ENCODE assay signal across 18 mouse cellular contexts in genomic region chr12:73147236-73147635, GRCm38 (mm10). TPM values are rescaled to one million over a fixed set of nuclear protein-coding genes. Genes with fewer than 3 reads are reported as not detected.
DNase-seq lines count a peak whose midpoint lies in the region; ATAC-seq lines count a peak whose summit lies in the region.
"Had no signal": no experiment of that assay in that cellular context is flagged by ENCODE, and none has a peak within 500 bp of the region (broad histone marks: within the 10 kb centered on the region; RNA-seq: fewer than 3 reads in every experiment).

No protein-coding gene starts in this region.

- H3K27me3 ChIP-seq in embryonic facial prominence, embryonic 10.5 days (replicated peaks; ENCODE audit: low read depth, poor library complexity, severe bottlenecking): no peaks in the 10 kb centered on the region
- no peaks in the 10 kb centered on the region for H3K27me3 ChIP-seq in hindbrain, embryonic 13.5 days
- H3K27me3 ChIP-seq: embryonic facial prominence, embryonic 15.5 days; forebrain, embryonic 15.5 days; liver, embryonic 13.5 days; midbrain, embryonic 12.5 days; stomach, embryonic 15.5 days had no signal

- 43% methylated on average over 3 of the region's 3 CpGs for WGBS in embryonic facial prominence, embryonic 10.5 days
- 77% methylated on average over 3 of the region's 3 CpGs for WGBS in hindbrain, embryonic 13.5 days

- no peak overlapping the region for H3K4me3 ChIP-seq in embryonic facial prominence, embryonic 10.5 days
- H3K4me3 ChIP-seq in hindbrain, embryonic 13.5 days: no peak overlapping the region
- H3K4me3 ChIP-seq: embryonic facial prominence, embryonic 15.5 days; forebrain, embryonic 15.5 days; liver, embryonic 13.5 days; midbrain, embryonic 12.5 days; stomach, embryonic 15.5 days had no signal

- no peaks in the 10 kb centered on the region for H3K9me3 ChIP-seq in embryonic facial prominence, embryonic 10.5 days
- H3K9me3 ChIP-seq in hindbrain, embryonic 13.5 days: no peaks in the 10 kb centered on the region
- H3K9me3 ChIP-seq: embryonic facial prominence, embryonic 15.5 days; forebrain, embryonic 15.5 days; liver, embryonic 13.5 days; midbrain, embryonic 12.5 days; stomach, embryonic 15.5 days had no signal

- peaks cover 18% of the 10 kb centered on the region for H3K36me3 ChIP-seq in embryonic facial prominence, embryonic 10.5 days (replicated peaks)
- no peaks in the 10 kb centered on the region for H3K36me3 ChIP-seq in hindbrain, embryonic 13.5 days
- H3K36me3 ChIP-seq: embryonic facial prominence, embryonic 15.5 days; forebrain, embryonic 15.5 days; liver, embryonic 13.5 days; midbrain, embryonic 12.5 days; stomach, embryonic 15.5 days had no signal

- no peak overlapping the region for H3K27ac ChIP-seq in embryonic facial prominence, embryonic 10.5 days (replicated peaks)
- no peak overlapping the region for H3K27ac ChIP-seq in hindbrain, embryonic 13.5 days
- H3K27ac ChIP-seq: embryonic facial prominence, embryonic 15.5 days; forebrain, embryonic 15.5 days; liver, embryonic 13.5 days; midbrain, embryonic 12.5 days; stomach, embryonic 15.5 days had no signal

- H3K4me2 ChIP-seq in hindbrain, embryonic 13.5 days: no peak overlapping the region
- H3K4me2 ChIP-seq: embryonic facial prominence, embryonic 15.5 days; forebrain, embryonic 15.5 days; liver, embryonic 13.5 days; midbrain, embryonic 12.5 days; stomach, embryonic 15.5 days had no signal

- peak; percentile 24 for DNase-seq in heart, adult 8-10 months (ENCODE audit: low spot score)
- no peak for DNase-seq in heart, postnatal 14 days
- peak; percentile 33 for DNase-seq in urinary bladder, postnatal 14 days (ENCODE audit: low spot score)
- DNase-seq in urinary bladder, postnatal 10 days (ENCODE audit: low spot score): no peak
- peak; percentile 12 for DNase-seq in embryonic facial prominence, embryonic 10.5 days (ENCODE audit: low spot score)
- DNase-seq in skeletal muscle tissue, adult 2 months (ENCODE audit: low read depth, low spot score): peak; percentile 51
- DNase-seq in cerebellum, adult 11-12 months: no peak
- DNase-seq: adrenal gland, postnatal 10 days; cerebellum, postnatal 14 days; liver, embryonic 13.5 days; right cerebral cortex, postnatal 4 days had no signal

- ATAC-seq in hindbrain, embryonic 13.5 days (ENCODE audit: low FRiP score): no peak
- ATAC-seq: forebrain, embryonic 15.5 days; inflammation-experienced regulatory T-cells, adult 6 months; lung, postnatal 0 days had no signal

- H3K9ac ChIP-seq in hindbrain, embryonic 13.5 days: no peak overlapping the region
- H3K9ac ChIP-seq: embryonic facial prominence, embryonic 15.5 days; forebrain, embryonic 15.5 days; liver, embryonic 13.5 days; midbrain, embryonic 12.5 days; stomach, embryonic 15.5 days had no signal

- H3K4me1 ChIP-seq in embryonic facial prominence, embryonic 10.5 days: peaks cover 18% of the 10 kb centered on the region
- H3K4me1 ChIP-seq in hindbrain, embryonic 13.5 days (replicated peaks): no peaks in the 10 kb centered on the region
- H3K4me1 ChIP-seq: embryonic facial prominence, embryonic 15.5 days; forebrain, embryonic 15.5 days; liver, embryonic 13.5 days; midbrain, embryonic 12.5 days; stomach, embryonic 15.5 days had no signal

- intact Hi-C loops in heart, postnatal 14 days (cut with DNase I): no loop called here

RNA-seq across cellular contexts. Expression of gene Mnat1, which starts 23.7 kb away (rescaled TPM):
- 10 to 100 TPM; 18.1 to 22.3 (median 20.5) TPM for total RNA-seq in heart, adult 8-10 months (2022)
- 10 to 100 TPM; 19.3 to 20.0 TPM for total RNA-seq in heart, postnatal 14 days (2021)
- polyA plus RNA-seq in embryonic facial prominence, embryonic 10.5 days (2016; fragmentation: Nextera tagmentation; extraction: Ambion mirVana): 40.7 and 40.8 TPM in 2 replicates
- 20.1 and 21.1 TPM in 2 replicates for polyA plus RNA-seq in hindbrain, embryonic 13.5 days (2015; fragmentation: Nextera tagmentation; extraction: Ambion mirVana)

RNA-seq across cellular contexts. Expression of gene Six4, which starts 34.0 kb away (rescaled TPM):
- 1 to 10 TPM; 5.1 to 7.8 (median 6.7) TPM for total RNA-seq in heart, adult 8-10 months (2022)
- total RNA-seq in heart, postnatal 14 days (2021): 1 to 10 TPM; 2.2 to 2.8 TPM
- 16.1 and 16.4 TPM in 2 replicates for polyA plus RNA-seq in embryonic facial prominence, embryonic 10.5 days (2016; fragmentation: Nextera tagmentation; extraction: Ambion mirVana)
- 0.69 and 1.0 TPM in 2 replicates for polyA plus RNA-seq in hindbrain, embryonic 13.5 days (2015; fragmentation: Nextera tagmentation; extraction: Ambion mirVana)

Comparison
In these comparisons a context has a peak if more than half of its experiments do, and no peak if none do; other contexts are left out.
1. DNase-seq: peak in heart, adult 8-10 months (single experiment), urinary bladder, postnatal 14 days (single experiment), embryonic facial prominence, embryonic 10.5 days (single experiment) and skeletal muscle tissue, adult 2 months (single experiment); none in heart, postnatal 14 days (0 of 2), urinary bladder, postnatal 10 days (single experiment) and cerebellum, adult 11-12 months (single experiment).